Mouse (Mus musculus) heart, postnatal 14 days (tissue): ENCODE results near the gene Brf1. TPM values are rescaled to one million over a fixed set of nuclear protein-coding genes. Genes with fewer than 3 reads are reported as not detected.

Experiments used
- DNase-seq, 2 experiments: peaks; one replicate each; pipeline ENCODE4 v3.0.0; 2021 to 2022
- intact Hi-C: fragments of 180-260 bp; cut with DNase I; formaldehyde crosslinking; loops from one replicate; pipeline ENCODE4 v1.15.1; 2025
- total RNA-seq, 2 experiments: library from RNA; stranded (reverse); gene quantifications; 2 replicates each; pipeline ENCODE4 v1.2.3; 2021

Gene Brf1
- total RNA-seq, 2 experiments from 2014 or later: 28.3 to 28.8 TPM

DNA sequence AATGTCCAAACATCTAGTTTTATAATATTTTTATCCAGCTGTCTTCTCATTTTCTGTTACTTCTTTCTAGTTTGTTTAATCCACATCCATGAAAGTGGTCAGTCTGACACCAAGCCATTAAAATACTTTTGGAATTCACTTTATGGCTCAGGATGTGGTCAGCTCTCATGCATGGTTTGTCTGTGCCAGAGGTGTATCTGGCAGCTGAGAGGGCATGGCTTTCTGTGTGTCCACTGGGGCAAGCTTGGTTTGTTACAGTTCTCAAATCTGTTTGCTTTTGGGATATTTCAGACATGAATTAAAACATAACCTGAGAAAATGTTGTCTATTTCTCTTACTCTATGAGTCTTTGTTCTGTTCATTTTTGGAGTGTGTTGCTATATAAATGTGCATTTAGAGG lies 21.0 kb upstream of the Brf1 start:
- no peak for DNase-seq
- intact Hi-C loops: no loop called here

DNA sequence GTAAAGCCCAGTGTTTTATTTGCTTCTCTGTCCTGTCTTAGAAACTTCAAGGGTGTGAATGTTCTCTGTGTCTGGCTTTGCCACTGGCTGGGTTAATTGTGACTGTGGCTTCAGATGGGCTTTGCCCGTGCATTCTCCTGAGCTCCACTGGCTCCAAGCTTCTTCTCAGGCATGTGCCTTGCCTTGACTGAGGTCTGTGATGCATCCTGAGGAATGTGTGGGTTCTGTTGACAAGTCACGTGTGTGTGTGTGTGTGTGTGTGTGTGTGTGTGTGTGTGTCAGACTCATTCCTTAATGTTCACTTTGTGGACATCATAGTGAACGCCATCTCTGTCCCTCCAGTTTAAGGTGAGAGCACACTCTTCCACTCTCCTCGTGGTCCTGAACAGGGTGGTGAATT lies 18.3 kb upstream of the Brf1 start:
- no peak for DNase-seq
- intact Hi-C loops: no loop called here

DNA sequence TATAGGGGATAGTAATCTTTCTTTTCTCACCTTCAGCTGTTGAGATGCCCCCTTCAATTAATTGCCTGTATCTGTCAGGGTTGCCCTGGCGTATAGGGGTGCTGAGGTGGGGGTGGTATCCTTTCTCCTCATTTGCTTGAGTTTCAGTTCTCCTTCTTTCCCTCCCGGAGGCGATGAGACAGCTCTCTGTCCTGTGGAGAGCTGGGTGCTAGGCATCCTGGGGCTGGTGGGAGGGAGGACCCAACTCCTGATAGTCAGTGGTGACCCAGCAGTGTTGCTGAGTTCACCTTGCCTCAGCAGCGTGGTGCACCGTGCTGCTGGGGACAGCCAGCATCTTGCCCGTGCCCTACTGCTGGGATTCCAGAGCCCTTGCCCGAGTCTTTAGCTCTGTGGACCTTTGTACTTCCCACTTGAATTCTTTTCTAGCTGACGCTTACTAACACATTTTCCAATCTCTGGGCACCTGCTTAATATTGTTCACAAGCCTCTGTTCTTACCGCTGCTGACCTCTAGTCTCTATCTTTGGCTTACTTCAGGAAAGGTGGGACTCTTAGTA lies 17.0 kb upstream of the Brf1 start:
- intact Hi-C loops: no loop called here
- no peak for DNase-seq

DNA sequence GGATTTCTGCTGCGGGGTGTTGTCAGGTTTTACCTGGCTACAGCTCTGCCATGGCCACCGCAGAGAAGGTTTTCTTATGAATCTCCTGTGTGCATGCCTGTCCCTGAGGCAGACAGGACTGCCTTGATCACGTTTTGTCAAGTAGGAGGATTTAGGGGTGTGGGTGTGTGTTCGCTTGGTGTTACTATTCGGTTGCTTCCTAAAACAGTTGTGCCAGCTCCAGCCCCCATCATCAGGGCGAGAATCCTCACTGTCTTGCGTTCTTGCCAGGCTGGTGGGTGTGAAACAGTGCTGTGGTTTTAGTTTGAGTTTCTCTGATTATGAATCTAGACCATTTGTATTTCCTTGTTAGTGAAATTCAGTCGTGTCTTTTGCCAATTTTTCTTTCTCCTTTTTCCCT lies 16.5 kb upstream of the Brf1 start:
- intact Hi-C loops: no loop called here
- DNase-seq: no peak

DNA sequence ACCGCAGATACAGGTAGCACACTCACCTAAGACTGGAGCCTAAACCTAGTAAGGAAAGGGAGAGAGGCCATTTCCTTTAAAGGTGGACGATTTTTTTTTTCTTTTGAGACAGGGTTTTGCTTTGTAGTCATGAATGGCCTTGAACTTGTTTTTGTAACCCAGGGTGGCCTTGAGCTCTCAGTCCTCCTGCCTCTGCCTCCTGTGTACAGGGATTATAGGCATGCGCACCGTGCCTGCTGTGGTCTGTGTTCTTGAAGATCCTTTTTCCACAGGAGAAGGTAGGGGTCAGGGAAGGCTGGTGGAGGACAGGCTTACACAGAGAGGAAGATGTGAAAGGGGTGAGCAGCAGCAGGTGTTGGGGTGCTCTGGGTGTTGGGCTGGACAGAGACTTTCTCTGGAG lies 15.5 kb upstream of the Brf1 start:
- intact Hi-C loops: loop anchor here (2.0 kb wide), 1 partner anchor 59 kb away; the partner anchor contains the start of gene Tex22
- DNase-seq: no peak

DNA sequence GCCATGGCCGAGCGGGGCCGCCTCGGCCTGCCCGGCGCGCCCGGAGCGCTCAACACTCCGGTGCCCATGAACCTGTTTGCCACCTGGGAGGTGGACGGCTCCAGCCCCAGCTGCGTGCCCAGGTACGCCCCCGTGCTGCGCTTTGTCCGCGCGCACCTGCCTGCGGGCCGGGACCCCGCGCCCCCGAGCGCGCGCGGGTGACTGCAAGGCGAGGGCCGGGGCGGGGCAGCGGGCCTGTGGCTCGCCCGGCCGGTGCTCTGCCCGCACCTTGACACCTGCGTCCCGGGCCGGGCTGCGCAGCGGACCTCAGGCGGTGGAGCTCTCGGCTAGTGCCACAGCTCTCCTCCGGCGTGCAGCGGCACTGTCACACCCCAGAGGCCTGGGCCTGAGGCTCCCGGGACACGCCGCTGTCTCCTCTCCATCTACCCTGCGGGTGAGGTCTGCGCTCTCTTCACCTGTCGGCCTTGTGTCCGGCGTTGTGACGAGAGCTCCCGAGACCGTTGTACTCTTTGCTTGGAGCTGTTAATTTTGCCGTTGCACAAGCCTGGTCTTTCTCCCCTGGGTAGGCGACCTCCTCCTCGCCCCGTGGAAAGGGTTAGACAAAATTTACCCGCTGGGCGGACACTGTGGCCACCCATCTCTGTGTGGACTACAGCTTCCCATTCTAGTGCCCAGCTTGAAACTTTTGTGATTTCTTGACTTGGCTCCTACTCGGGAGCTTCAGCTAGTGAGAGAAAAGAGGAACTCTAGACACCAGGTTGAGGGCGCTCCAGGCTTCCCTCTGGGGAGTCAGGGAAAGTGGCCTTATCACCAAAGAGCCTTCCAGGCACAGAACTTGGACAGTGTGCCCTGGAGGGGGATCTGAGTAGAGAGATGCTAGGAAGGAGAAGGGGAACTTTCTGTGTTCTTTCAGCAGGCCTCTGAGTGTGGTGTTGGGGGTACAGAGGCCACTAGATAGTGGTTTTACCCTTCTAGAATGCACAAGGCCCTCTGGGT lies 14.4 kb upstream of the Brf1 start:
- intact Hi-C loops: loop anchor here (2.0 kb wide), 1 partner anchor 60 kb away; the partner anchor contains the start of gene Tex22

DNA sequence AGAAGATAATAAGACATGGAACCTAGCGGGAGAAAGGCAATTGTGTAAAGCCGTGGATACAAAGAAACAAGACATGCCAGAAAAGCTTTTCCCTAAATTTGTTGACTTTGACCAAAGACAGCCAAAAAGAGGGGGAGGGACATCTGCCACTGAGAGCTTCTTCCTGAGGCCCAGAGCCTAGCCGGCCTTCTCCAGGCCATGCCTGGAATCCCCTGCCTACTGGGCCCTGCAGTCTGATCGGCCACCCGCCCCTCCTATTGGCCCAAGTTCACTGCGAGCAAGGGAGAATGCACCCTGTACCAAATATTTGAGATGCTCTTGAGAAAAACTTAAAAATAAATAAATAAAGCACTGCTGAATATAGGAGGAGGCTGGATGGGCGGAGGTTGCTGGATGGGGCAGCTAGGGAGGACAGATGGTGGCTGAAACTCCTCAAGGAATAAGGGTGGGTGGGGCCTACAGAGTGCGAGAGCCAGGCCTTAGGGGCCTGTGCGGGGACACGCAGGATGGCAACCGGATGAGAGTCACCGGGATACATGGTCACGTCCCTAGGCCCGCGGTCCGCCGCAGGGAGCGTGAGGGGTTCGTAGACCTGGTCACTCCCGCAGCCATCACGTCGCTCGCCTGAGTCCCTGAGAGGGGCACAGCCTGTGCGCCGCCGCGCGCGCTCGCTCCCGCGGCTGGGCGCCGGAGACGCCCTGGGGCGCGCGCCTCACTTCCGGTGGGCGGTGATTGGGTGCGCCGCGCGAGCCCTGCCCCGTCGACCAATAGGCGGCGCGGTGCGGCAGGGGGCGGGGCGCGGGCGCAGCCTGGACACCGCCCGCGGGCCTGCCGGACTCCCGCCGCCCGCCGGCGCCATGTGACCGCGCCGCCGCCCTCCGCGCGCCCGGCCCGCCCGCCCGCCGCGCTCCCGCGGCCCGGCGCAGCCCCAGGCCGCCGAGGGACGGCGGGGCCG lies 13.4 kb upstream of the Brf1 start, which contains the start of gene Pacs2:
Gene Pacs2 (plus strand): TSS at position 905 of the 955 bp plus-strand sequence.
- peak; percentile 98 to 99 for DNase-seq
- intact Hi-C loops: loop anchor here (2.0 kb wide), 1 partner anchor 61 kb away; the partner anchor contains the start of gene Tex22

More for the DNA sequence above, 14.4 kb upstream of the Brf1 start:
- DNase-seq: peak; percentile 37 to 38

DNA sequence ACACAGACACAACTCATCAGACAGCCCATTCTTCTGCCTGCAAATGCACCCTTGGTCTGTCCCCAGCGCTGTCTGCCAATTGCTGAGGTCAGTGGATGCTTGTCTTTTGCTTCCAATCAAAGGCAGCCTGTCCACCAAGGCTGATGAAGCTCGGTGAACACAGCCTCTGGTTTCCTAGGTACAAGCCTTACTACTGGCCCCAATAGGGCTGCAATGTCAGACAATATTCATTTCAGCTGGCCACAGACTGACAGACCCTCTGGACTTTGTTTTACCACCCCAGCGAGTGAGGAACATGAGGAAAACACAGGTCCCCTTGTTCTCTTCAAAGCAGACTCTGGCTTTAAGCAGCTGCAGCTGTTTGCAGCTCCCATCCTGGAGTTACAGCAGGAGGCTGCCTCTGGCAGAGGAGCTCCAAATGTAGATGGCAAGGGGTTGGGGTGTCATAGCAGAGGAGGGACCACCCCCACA lies 12.6 kb upstream of the Brf1 start:
- intact Hi-C loops: no loop called here
- peak; percentile 39 to 55 for DNase-seq

DNA sequence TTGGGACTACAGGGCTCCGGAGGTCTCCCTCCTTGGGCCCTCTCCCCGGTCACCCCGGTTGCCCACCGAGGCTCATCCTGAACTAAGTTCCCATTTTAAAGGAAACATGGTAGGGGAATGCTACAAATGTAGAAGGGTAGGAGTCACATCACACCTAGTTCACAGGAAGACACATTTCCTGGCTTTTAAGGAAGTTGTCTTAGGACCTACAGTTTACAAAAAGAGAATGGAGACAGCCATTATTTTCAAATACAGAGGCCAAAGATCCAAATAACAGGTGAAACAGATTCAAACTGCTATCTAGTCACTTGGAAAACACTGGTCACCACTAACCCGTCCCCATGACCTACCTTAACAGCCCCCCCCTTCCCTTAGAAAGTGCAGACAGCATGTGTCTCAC lies 11.9 kb upstream of the Brf1 start:
- intact Hi-C loops: no loop called here
- DNase-seq: no peak

DNA sequence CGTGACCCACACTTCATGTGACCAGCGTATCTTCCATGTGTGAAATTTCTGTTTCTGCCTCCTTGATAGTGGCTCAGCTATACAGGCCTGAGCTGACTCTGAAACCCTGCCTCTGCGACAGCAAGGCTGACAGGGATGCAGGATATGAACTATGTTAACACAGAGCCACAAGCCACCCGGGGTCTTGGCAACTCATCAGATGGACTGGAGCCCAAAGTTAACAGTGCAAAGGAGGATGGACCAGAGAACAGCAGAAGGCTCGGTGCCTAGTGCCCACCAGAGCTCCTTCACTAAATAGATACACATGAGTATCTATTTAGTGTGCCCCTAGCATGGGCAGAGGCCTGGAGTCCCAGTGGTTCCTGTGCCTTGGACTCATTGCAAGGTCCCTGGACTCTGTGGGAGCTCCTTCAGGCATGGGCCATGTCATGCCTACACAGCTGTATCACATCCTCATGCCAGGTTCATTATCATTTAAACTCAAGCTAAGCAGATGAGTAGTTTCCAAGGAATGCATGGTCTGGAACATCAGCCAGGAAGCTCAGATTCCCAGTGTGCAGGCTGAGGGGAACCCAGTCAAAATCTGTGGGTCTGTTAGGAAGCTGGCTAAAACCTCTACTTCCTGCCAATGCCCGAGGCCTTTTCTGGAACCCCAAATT lies 11.3 kb upstream of the Brf1 start:
- peak; percentile 29 to 60 for DNase-seq
- intact Hi-C loops: no loop called here

DNA sequence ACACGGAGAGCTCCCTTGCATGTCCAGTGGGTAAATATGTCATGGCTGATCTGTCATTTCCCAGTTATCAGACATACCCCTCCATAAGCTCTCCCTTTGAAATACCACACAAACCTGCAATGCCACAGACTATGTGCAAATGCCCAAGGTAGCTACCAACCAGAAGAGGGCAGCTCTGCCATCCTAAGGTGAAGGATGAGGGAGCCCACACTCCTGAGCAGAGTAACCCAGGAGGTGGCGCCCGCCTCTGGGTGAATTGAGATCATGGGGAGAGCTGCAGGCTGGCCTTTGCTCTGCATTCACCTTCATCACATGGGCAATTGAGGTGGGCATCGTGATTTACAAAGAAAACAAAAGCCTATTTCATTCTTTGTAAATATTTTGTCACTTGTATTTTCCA lies 4.5 kb upstream of the Brf1 start:
- DNase-seq: peak; percentile 68 to 77

DNA sequence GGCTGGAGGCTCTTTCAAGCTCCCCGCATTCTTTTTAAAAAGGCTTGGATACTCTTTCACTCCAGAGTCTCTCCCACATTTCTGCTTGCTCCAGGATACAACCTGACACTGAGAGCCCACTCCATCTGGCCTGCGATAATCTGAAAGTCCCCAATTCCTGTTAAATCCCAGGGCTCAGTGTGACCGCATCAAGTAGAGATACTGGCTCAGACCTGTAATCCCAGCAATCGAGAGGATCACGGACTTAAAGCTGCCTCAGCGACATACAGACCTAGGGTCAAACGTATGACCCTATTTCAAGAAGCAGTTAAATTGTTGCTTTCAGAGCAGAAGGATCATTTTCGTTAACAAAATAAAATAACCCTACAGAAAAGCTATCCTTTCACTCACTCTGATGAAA lies 3.5 kb upstream of the Brf1 start:
- intact Hi-C loops: loop anchor here (2.0 kb wide), 3 partner anchors 41 to 151 kb away; no protein-coding TSS in a partner anchor
- DNase-seq: no peak

More for the DNA sequence above, 4.5 kb upstream of the Brf1 start:
- intact Hi-C loops: loop anchor here (2.0 kb wide), 3 partner anchors 40 to 150 kb away; no protein-coding TSS in a partner anchor

DNA sequence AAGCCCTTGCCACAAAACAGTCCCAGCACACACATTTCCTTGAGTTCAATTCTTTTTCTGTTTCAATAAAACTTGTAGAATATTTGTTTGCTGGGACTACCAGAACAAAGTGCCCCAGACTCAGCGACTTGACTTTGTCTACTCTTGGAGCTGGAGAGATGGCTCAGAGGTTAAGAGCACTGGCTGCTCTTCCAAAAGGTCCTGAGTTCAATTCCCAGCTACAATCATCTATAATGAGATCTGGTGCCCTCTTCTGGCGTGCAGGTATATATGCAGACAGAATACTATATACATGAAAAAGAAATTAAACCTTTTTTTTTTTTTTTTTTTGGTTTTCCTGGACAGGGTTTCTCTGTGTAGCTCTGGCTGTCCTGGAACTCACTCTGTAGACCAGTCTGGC lies 2.2 kb upstream of the Brf1 start:
- DNase-seq: no peak
- intact Hi-C loops: no loop called here

DNA sequence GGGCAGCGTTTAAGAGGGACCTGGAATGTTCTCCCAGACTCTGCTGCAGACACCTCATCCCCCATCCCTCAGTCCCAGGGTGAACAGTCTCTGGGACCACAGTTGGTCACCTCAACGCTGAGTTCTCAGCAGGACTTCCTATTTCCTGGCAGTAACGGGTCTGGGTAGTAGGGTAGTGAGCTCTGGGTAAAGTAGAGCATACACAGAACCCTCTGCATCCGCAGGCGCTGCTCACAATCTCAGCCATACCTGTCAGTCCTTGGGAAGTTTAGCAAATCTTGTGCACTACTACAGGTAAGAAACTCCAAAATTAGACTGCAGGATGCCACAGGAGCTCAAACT lies 600 bp upstream of the Brf1 start:
- intact Hi-C loops: no loop called here
- DNase-seq: no peak

DNA sequence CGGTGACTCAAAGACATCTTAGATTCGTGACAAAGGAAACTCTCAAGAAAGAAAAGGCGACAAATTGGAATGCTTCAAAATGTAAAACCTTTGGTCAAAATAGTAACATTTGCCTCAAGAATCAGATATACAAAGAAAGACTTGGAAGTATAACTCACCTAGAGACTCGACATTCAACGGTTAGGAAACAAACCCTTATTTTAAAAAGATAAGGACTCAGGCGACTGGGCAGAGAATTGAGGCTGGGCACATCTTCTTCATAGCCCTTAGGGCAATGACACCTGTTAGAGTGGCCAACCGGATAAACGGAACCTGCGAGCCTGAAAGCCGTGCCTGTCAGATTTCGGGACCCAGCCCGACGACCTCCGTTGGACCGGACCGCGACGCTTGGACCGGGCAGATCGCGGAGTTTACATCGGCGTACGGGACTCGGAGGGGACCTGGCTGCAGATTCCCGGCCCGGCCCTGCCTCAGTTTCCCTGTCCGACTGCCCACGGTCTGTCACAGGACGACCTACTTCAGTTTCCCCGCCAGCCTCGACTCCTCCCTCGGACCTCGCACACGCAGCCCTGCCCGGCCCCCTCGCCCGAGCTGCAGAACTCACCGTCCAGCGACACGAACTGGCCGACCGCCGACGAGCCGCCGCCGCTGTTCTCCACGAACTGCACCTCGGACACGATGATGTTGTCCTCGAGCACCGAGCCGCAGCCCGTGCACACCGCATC lies 773 bp downstream of the Brf1 start:
- DNase-seq: no peak
- intact Hi-C loops: loop anchor here (2.0 kb wide), 1 partner anchor 21 kb away; no protein-coding TSS in a partner anchor

DNA sequence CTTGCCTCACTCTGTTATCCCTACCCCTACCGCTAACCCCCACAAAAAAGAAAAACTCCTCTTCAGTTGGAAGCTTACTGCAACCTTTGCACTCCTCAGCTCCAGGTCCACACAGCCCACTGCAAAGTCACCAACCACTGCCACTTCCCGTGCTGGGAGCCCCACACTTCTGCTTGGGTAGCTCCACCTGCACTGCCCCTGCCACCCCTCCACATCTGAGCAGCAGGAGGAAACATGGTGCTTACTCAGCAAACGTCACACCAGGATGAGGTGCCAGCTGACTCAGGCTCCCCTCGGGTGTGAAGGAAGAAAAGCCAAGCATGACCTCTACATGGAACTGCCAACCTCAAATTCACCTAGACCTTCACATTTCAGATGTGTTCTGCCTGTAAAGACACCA lies 6.4 kb downstream of the Brf1 start:
- intact Hi-C loops: no loop called here
- no peak for DNase-seq

DNA sequence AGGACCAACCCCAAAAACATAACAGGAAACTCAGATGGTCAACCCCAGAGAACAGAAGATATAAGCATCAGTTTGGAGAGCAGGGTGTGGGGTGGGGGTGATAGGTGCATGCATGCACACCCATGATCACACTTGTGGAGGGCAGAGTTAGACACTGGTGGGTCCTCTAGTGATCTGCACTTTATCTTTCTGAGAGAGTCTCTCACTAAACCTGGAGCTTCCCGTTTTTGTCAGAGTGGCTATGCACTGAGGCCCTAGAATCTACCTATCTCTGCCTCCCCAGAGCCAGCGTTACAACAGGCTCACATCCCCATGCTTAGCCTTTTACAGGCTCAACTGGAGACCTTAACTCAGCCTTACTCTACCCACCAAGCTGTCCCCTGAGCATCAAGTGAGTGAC lies 9.1 kb downstream of the Brf1 start:
- no peak for DNase-seq
- intact Hi-C loops: no loop called here

DNA sequence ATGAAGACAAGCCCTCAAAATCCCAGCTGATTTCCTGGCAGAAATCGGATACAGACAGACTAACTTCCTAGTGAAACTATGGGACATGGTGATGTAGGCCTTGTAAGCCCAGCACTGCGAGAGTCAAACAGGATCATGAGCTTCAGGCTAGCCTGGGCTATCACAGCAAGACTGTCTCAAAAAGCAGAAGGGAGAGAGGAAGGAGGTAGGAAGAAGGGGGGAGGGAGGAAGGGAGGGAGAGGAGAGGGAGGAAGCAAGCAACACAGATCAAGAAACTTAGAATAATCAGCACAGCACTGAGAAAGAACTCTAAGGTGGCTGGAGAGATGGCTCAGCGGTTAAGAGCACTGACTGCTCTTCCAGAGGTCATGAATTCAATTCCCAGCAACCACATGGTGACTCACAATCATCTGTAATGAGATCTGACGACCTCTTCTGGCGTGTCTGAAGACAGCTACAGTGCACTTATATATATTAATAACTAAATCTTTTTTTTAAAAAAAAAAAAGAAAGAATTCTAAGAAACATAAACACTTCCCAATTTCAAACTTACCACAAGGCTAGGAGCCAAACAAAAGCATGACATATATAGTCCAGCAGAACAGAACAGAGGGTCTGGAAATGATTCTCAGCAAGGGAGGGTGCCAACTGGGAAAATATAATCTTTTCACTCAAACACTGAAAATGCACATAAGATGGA lies 9.6 kb downstream of the Brf1 start:
- DNase-seq: no peak
- intact Hi-C loops: no loop called here
